Mouse (Mus musculus): ENCODE results near the gene Dpm3.

DNA sequence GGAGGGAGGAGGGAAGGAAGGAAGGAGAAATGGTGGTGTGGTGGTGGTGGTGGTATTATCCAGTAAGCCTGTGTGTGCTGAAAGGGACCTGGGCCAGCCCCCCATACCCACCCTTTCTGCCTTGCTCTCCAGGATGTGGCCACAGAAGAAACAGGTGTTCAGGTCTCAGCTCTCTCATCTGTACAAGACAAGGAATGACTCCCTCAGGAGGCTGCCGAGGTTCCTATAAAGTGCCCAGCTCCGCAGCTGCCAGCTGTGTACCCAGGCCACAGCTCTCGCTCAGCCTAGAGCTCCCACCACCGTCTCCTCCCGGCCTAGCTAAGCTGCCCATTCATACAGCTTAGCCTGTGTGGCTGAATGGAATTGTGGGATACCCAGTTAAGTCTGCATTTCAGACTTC lies 33.1 kb downstream of the Dpm3 start:
- TF ChIP-seq CTCF (IDR thresholded peaks at IDR 0.05; ENCODE audit: low read depth) (no peak), EP300 (IDR thresholded peaks at IDR 0.05; ENCODE audit: low read depth) (no peak)

All from liver, embryonic 14.5 days (tissue).